Mouse (Mus musculus): ENCODE results near the gene Bnip1. TPM values are rescaled to one million over a fixed set of nuclear protein-coding genes. Genes with fewer than 3 reads are reported as not detected.
A peak's percentile ranks its signal among the peaks of the same experiment; 100 is the strongest.

The Bnip1 gene
- polyA plus RNA-seq, 1 experiment from 2014 or later = 49.6 TPM

DNA sequence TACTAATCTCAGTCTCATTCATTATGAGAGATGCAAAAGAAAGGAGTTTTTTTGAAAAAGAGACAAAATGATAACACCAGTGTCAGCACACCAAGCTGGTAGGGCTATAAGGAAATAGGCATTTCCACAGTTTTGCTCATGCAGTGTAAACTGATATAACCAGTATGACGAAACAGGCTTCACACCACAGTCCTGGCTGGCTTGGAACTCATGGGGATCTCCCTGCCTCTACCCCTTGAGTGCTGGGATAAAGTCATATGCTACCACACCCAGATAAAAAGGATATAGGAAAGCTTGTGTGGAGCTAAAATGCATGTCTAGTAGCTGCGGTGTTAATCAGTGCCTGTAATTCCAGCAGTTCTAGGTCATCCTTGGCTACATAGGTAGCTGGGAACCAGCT lies 1.4 kb upstream of the Bnip1 start:
- H3K9ac ChIP-seq = no peak overlapping the region
- no peak for ATAC-seq (ENCODE audit: insufficient number of reproducible peaks, low FRiP score, low TSS enrichment, low read depth)
- no peaks in the 10 kb centered on the region for H3K27me3 ChIP-seq
- H3K4me1 ChIP-seq = peaks cover 7% of the 10 kb centered on the region
- H3K4me2 ChIP-seq (replicated peaks) = no peak overlapping the region
- H3K4me3 ChIP-seq (replicated peaks) = no peak overlapping the region
- H3K9me3 ChIP-seq (replicated peaks) = no peaks in the 10 kb centered on the region
- WGBS = 76% methylated on average over 2 of the region's 2 CpGs
- H3K27ac ChIP-seq (replicated peaks) = no peak overlapping the region
- H3K36me3 ChIP-seq = peaks cover 15% of the 10 kb centered on the region

DNA sequence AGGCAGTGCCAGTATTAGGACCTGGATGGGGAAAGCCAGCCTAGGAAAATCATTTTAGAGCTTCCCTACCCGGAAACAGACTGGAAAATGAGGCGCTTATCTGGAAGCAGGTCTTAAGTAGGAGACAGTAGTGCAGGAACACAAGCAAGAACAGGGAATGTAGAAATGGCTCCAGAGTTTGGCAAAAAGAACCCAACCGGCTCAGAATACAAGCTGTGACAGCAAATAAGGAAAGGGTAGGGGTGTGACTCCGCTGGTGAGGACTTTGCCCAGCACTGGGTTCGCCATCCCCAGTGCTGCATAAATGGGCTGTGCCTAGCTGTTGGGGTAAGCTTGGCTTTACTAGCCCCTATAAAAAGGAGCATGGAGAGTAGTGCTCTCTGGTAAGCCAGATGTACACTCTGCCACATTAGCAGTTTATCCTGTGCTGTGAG lies 761 bp downstream of the Bnip1 start:
- Histone ChIP-seq H3K27me3 (no peaks in the 10 kb centered on the region), H3K9me3 (replicated peaks) (no peaks in the 10 kb centered on the region), H3K4me2 (replicated peaks) (peak overlapping the region; percentile 76), H3K36me3 (peaks cover 34% of the 10 kb centered on the region), H3K4me1 (peaks cover 7% of the 10 kb centered on the region), H3K27ac (replicated peaks) (peak overlapping the region; percentile 91), H3K9ac (peak overlapping the region; percentile 68), H3K4me3 (replicated peaks) (peak overlapping the region; percentile 75)
- 16% methylated on average over 5 of the region's 5 CpGs for WGBS
- no peak for ATAC-seq (ENCODE audit: insufficient number of reproducible peaks, low FRiP score, low TSS enrichment, low read depth)

DNA sequence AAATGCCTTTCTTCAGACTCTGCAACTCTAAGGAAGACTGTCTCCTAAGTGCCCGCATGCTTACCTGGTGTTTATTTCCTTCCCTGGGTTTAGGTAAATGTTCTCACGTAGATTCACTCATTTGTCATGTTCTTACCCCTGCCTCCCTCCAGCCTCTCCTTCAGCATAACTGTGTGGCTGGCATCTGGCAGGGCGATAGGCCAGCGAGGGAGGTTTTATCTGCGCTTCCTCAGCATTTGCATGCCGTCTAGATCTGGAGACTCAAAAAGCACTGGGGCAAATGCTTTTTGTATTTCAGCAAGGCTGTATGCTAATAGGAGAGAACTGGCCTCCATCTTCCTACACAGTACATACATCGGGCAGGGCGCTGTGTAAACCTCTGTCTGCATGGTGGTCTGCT lies 3.7 kb downstream of the Bnip1 start:
- no peak overlapping the region for H3K4me2 ChIP-seq (replicated peaks)
- no peaks in the 10 kb centered on the region for H3K27me3 ChIP-seq
- no peaks in the 10 kb centered on the region for H3K9me3 ChIP-seq (replicated peaks)
- no peak for ATAC-seq (ENCODE audit: insufficient number of reproducible peaks, low FRiP score, low TSS enrichment, low read depth)
- no peak overlapping the region for H3K27ac ChIP-seq (replicated peaks)
- H3K4me3 ChIP-seq (replicated peaks) = no peak overlapping the region
- H3K9ac ChIP-seq = no peak overlapping the region
- H3K36me3 ChIP-seq = peaks cover 56% of the 10 kb centered on the region
- 93% methylated on average over 8 of the region's 8 CpGs for WGBS
- H3K4me1 ChIP-seq = peaks cover 7% of the 10 kb centered on the region

DNA sequence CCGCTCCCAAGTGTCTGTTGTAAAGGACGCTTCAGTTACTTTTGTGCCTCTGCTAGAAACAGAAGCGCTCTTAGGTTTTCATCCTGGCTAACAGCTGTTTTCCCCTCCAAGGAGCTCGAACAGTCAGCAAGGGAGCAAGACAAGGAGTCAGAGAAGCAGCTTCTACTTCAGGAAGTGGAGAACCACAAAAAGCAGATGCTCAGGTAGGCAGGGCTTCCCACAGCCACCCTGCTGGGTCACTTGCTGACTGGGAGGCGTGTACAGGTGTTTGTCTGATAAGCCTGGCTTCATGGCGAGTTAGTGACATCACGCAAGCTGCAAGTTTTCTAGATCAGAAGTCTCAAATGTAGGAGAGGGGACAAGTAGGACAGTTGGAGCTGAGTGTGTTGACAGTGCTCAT lies 5.7 kb downstream of the Bnip1 start:
- WGBS = 89% methylated on average over 7 of the region's 7 CpGs
- Histone ChIP-seq H3K9ac (no peak overlapping the region), H3K4me1 (peaks cover 5% of the 10 kb centered on the region), H3K27me3 (no peaks in the 10 kb centered on the region), H3K36me3 (peaks cover 72% of the 10 kb centered on the region), H3K9me3 (replicated peaks) (no peaks in the 10 kb centered on the region), H3K4me3 (replicated peaks) (no peak overlapping the region), H3K4me2 (replicated peaks) (no peak overlapping the region), H3K27ac (replicated peaks) (no peak overlapping the region)
- ATAC-seq (ENCODE audit: insufficient number of reproducible peaks, low FRiP score, low TSS enrichment, low read depth) = no peak

DNA sequence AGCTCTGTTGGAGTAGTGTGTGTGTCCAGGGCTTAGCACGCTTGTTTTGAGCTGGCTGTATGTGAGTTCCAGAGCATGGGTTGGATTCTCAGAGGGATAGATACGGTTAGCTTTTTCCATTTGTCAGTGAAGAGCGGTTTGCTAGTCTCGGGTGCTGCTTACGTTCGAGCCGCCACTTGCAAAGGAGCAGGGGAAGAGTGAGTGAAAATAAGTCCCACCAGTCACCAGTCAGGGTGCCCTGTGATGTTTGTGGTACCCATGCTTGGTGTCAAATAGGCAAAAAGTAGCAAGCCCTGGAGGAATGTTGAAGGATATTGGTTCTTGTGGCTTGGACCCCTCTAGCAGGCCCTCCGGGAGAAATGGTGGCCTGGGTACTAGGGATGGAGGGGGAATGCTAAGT lies 8.1 kb downstream of the Bnip1 start:
- 91% methylated on average over 8 of the region's 8 CpGs for WGBS
- peaks cover 81% of the 10 kb centered on the region for H3K36me3 ChIP-seq
- ATAC-seq (ENCODE audit: insufficient number of reproducible peaks, low FRiP score, low TSS enrichment, low read depth) = no peak

DNA sequence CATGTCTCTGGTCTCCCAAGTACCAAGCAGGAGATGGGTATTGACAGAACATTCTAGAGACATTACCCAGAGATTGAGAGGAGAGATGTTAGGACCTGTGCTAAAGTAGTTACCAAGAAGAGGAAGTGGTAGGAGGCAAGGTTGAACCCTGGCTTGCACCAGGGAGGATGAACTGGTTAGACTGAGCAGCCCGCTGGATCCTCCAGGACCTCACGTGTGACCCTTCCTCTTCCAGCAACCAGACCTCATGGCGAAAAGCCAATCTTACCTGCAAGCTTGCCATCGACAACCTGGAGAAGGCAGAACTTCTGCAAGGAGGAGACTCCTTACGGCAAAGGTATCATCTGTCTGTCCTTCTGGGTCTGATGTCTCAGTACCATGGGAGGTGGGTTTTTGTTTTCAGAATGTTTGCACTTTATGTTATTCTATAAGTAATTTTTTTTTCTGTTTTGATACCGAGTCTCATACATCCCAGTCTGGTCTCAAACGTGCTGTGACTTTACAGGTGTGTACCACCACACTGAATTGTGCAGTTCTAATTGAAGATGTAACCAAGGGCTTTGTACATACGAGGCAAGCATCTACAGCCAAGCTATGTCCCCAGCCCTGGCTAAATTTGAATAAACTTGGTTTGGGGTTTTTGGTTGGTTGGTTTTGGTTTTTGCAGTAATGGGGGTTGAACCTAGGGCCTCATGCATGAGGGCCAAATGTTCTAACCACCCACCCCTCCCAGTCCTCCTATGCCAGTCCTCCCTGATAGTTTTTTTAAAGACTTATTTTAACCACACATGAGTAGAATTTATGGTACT lies 8.8 kb downstream of the Bnip1 start:
- H3K27ac ChIP-seq (replicated peaks) = no peak overlapping the region
- ATAC-seq (ENCODE audit: insufficient number of reproducible peaks, low FRiP score, low TSS enrichment, low read depth) = no peak
- no peak overlapping the region for H3K9ac ChIP-seq
- no peaks in the 10 kb centered on the region for H3K9me3 ChIP-seq (replicated peaks)
- no peaks in the 10 kb centered on the region for H3K27me3 ChIP-seq
- H3K36me3 ChIP-seq = peaks cover 74% of the 10 kb centered on the region
- no peaks in the 10 kb centered on the region for H3K4me1 ChIP-seq
- 87% methylated on average over 8 of the region's 8 CpGs for WGBS
- no peak overlapping the region for H3K4me3 ChIP-seq (replicated peaks)
- no peak overlapping the region for H3K4me2 ChIP-seq (replicated peaks)

More for the DNA sequence above, 8.1 kb downstream of the Bnip1 start:
- Histone ChIP-seq H3K4me3 (replicated peaks) (no peak overlapping the region), H3K9ac (no peak overlapping the region), H3K27me3 (no peaks in the 10 kb centered on the region), H3K4me1 (no peaks in the 10 kb centered on the region), H3K4me2 (replicated peaks) (no peak overlapping the region), H3K27ac (replicated peaks) (no peak overlapping the region), H3K9me3 (replicated peaks) (no peaks in the 10 kb centered on the region)

DNA sequence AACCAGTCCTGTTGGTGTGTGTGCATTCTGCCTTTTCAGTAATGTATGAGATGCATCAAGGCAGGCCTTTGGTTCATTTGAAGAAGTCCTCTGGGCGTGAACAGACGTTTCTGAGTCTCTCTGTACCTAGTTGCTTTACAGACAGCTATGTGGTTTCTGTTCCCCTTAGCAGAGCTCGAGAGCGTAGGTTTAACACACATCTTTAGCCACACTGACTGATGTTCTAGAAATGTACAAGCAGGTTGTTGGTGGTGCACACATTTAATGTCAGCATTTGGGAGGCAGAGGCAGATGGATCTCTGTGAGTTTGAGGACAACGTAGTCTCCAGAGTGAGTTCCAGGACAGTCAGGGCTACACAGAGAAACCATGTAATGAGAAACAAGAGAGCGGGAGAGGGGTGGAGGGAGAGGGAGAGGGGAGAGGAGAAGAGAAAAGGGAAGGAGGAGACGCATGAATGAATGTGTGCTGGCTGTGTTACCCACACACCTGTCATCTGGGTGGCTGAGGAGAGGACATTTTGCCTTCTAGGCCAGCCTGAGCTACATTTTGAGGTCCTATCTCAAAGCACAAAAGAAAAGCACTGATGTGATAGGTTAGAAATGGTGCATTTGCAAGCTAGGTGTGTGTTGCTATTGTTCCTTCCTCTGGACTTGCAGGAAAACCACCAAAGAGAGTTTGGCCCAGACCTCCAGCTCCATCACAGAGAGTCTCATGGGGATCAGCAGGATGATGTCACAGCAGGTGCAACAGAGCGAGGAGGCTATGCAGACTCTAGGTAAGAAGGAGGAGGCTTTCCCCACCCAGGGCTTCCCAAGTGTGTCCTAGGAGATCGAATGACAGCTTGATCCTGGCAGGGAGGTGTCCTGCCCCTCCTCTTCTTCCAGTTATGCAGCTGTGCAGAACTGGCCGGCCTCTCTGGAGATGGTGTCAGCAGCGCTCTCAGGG lies 9.7 kb downstream of the Bnip1 start:
- no peak for ATAC-seq (ENCODE audit: insufficient number of reproducible peaks, low FRiP score, low TSS enrichment, low read depth)
- Histone ChIP-seq H3K36me3 (peaks cover 65% of the 10 kb centered on the region), H3K4me3 (replicated peaks) (no peak overlapping the region)

DNA sequence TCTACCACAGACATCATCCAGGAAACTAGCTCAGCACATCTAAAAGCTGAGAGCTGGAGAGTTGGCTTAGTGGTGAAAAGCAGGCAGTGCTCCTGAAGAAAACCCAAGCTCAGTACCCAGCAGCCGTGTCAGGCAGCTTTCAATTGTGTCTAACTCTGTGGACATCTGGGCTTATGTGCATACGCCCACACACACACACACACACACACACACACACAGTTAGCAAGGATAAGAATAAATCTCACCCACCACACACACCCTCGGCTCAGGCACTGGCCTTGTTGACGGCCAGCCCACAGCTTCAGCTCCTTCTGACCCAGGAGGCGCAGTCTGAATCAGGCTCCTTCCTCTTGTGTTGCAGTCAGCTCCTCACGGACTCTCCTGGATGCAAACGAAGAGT lies 10.7 kb downstream of the Bnip1 start:
- H3K27me3 ChIP-seq = no peaks in the 10 kb centered on the region
- H3K27ac ChIP-seq (replicated peaks) = no peak overlapping the region
- H3K4me1 ChIP-seq = no peaks in the 10 kb centered on the region
- peaks cover 58% of the 10 kb centered on the region for H3K36me3 ChIP-seq
- ATAC-seq (ENCODE audit: insufficient number of reproducible peaks, low FRiP score, low TSS enrichment, low read depth) = no peak
- no peak overlapping the region for H3K4me3 ChIP-seq (replicated peaks)
- no peak overlapping the region for H3K4me2 ChIP-seq (replicated peaks)
- no peaks in the 10 kb centered on the region for H3K9me3 ChIP-seq (replicated peaks)
- 80% methylated on average over 7 of the region's 7 CpGs for WGBS
- no peak overlapping the region for H3K9ac ChIP-seq

More for the DNA sequence above, 9.7 kb downstream of the Bnip1 start:
- 85% methylated on average over 11 of the region's 11 CpGs for WGBS
- no peaks in the 10 kb centered on the region for H3K9me3 ChIP-seq (replicated peaks)
- no peak overlapping the region for H3K27ac ChIP-seq (replicated peaks)
- H3K4me1 ChIP-seq = no peaks in the 10 kb centered on the region
- no peaks in the 10 kb centered on the region for H3K27me3 ChIP-seq
- H3K4me2 ChIP-seq (replicated peaks) = no peak overlapping the region
- H3K9ac ChIP-seq = no peak overlapping the region

DNA sequence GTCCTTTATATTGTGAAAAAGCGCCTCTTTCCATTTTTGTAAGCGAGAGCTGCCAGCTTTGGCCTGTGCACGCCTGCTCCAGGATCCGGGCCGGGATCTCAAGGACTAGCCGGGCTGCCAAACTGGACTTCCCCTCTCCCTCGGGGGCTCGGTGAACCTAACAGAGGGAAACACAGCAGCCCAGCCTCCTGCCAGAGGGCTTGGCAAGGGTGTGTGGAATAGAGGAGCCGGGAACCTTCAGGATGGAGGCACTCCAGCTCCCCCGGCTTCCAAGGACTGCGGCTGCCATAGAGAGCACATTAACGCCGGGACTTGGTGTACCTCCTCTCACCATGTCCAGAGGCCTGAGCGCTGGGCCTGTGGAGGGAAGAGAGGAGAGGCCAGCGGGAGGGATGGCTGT lies 11.2 kb downstream of the Bnip1 start:
- ATAC-seq (ENCODE audit: insufficient number of reproducible peaks, low FRiP score, low TSS enrichment, low read depth) = no peak
- Histone ChIP-seq H3K9ac (no peak overlapping the region), H3K4me3 (replicated peaks) (no peak overlapping the region), H3K27ac (replicated peaks) (no peak overlapping the region), H3K27me3 (no peaks in the 10 kb centered on the region), H3K4me2 (replicated peaks) (no peak overlapping the region), H3K36me3 (peaks cover 52% of the 10 kb centered on the region), H3K4me1 (no peaks in the 10 kb centered on the region), H3K9me3 (replicated peaks) (no peaks in the 10 kb centered on the region)
- WGBS = 90% methylated on average over 15 of the region's 15 CpGs

DNA sequence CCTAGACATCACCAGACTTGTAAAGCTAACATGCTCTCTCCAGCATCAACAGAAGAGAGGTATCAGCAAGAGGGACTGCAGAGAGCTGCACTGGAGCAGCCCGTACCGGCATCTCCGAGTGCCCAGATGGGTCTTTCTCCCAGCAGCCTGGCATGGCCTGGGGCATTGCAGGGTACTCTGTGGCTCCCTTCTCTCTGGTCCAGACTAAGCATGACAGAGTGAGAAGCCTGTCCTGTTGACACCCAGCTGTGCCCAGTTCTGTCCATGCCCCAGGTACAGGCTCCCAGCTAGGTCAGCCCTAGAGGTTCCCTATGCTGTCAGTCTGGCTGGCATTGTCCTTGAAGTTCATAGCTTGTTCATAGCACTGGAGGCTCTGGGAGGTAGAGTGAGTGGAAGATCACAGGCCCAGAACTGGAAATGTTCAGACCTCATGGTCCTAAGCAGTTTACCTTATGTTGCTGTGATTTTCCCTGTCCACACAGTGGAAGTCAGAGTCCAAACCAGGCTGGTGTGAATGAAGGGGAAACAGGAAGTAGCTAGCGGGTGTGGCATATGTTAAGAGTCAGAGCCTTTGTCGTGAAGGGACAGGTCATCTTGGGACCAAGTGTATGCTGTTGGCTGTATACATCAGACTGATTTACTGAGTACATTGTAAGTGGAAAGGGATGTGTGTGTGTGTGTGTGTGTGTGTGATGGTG lies 12.4 kb downstream of the Bnip1 start:
- peaks cover 46% of the 10 kb centered on the region for H3K36me3 ChIP-seq
- H3K9me3 ChIP-seq (replicated peaks) = no peaks in the 10 kb centered on the region
- H3K4me2 ChIP-seq (replicated peaks) = no peak overlapping the region
- no peak overlapping the region for H3K4me3 ChIP-seq (replicated peaks)
- no peaks in the 10 kb centered on the region for H3K27me3 ChIP-seq
- H3K9ac ChIP-seq = no peak overlapping the region
- H3K27ac ChIP-seq (replicated peaks) = no peak overlapping the region
- no peaks in the 10 kb centered on the region for H3K4me1 ChIP-seq
- WGBS = 81% methylated on average over 5 of the region's 5 CpGs
- ATAC-seq (ENCODE audit: insufficient number of reproducible peaks, low FRiP score, low TSS enrichment, low read depth) = no peak

DNA sequence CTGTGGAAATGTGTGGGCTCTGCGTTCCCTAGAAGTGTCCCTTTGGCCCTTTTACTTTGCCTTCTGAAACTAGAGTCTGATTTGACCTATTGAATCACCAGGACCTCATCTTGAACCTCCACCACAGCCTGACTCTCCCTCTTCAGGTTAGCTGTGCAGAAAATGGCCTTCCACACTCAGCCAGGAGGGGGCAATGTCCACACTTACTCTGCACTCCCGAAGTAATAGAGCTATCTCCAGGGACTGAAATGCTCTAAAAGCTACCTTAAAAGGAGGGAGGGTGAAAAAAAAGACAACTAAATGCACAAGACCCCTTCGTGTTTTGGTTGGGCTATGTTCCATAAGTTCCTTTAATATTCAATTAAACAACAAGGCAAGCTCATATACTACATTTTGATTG lies 13.9 kb downstream of the Bnip1 start:
- H3K27me3 ChIP-seq = no peaks in the 10 kb centered on the region
- no peak overlapping the region for H3K27ac ChIP-seq (replicated peaks)
- no peak overlapping the region for H3K4me3 ChIP-seq (replicated peaks)
- H3K9me3 ChIP-seq (replicated peaks) = no peaks in the 10 kb centered on the region
- WGBS = 22% methylated on average over 3 of the region's 3 CpGs
- ATAC-seq (ENCODE audit: insufficient number of reproducible peaks, low FRiP score, low TSS enrichment, low read depth) = no peak
- H3K4me1 ChIP-seq = no peaks in the 10 kb centered on the region
- peaks cover 35% of the 10 kb centered on the region for H3K36me3 ChIP-seq
- no peak overlapping the region for H3K9ac ChIP-seq
- H3K4me2 ChIP-seq (replicated peaks) = no peak overlapping the region
